Mouse (Mus musculus): ENCODE measurements around the gene Myh7.

- TF ChIP-seq CTCF (IDR thresholded peaks at IDR 0.05) (no peak), EP300 (IDR thresholded peaks at IDR 0.05) (no peak)
Observed at GRCm38 (mm10) chr14:54976633-54977032, 17.8 kb downstream of the Myh7 start, which contains the start of gene Gm17428.
